Mouse (Mus musculus) hindbrain, postnatal 0 days (tissue): ENCODE measurements at regions not wholly inside any gene's neighbourhood (a gene's known extent, or its start where the extent isn't known, plus 50 kb on each side); places are given as distances from the start of the nearest gene placed in this dataset.

Experiments
- ATAC-seq: fragments of 200-750 bp; cut with Nextera tagmentation; 2 replicates; pipeline ENCODE4 v1.8.0; 2017; ENCODE audit warnings: mild to moderate bottlenecking, moderate TSS enrichment, moderate library complexity
- DNase-seq: peaks from one replicate; pipeline ENCODE4 v3.0.0-alpha.2; 2015; ENCODE audit warnings: low spot score
- H3K27ac ChIP-seq: fragments of 300-500 bp; sonication (generic); 2 replicates; pipeline ENCODE4 v1.5.1; 2014; ENCODE audit warnings: mild to moderate bottlenecking
- H3K27me3 ChIP-seq: fragments of 300-500 bp; sonication (generic); 2 replicates; pipeline ENCODE4 v1.6.1; 2014; ENCODE audit warnings: low read length, mixed read lengths; ENCODE audit not compliant: insufficient read depth
- H3K36me3 ChIP-seq: fragments of 300-500 bp; sonication (generic); 2 replicates; pipeline ENCODE4 v1.6.1; 2014; ENCODE audit warnings: low read length, mixed read lengths; ENCODE audit not compliant: insufficient read depth
- H3K4me1 ChIP-seq: fragments of 300-500 bp; sonication (generic); 2 replicates; pipeline ENCODE4 v1.6.1; 2014; ENCODE audit warnings: antibody characterized with exemption, low read length, mixed read lengths; ENCODE audit not compliant: insufficient read depth
- H3K4me2 ChIP-seq: fragments of 300-500 bp; sonication (generic); 2 replicates; pipeline ENCODE4 v1.6.1; 2014; ENCODE audit warnings: low read depth, mild to moderate bottlenecking, low read length, moderate library complexity, mixed read lengths
- H3K4me3 ChIP-seq: fragments of 300-500 bp; sonication (generic); 2 replicates; pipeline ENCODE4 v1.5.1; 2014; ENCODE audit warnings: low read length
- H3K9ac ChIP-seq: fragments of 300-500 bp; sonication (generic); replicated peaks from 2 replicates; pipeline ENCODE4 v1.6.1; 2014; ENCODE audit warnings: mild to moderate bottlenecking, low read length, moderate library complexity, mixed read lengths
- H3K9me3 ChIP-seq: fragments of 300-500 bp; sonication (generic); 2 replicates; pipeline ENCODE4 v1.6.1; 2016; ENCODE audit warnings: low read length, mixed read lengths
- CTCF ChIP-seq: IDR thresholded peaks from 2 replicates; pipeline ENCODE4 v1.5.1; 2016; ENCODE audit warnings: antibody characterized with exemption, control low read depth, low read depth
- WGBS: fragments of 180-500 bp; shearing (Covaris S2); extraction: QIAGEN DNeasy Blood & Tissue Kit; methylation state at CpG from one replicate; pipeline ENCODE4 v1.1.7; 2014; 5-methylcytosine and 5-hydroxymethylcytosine counted together

GRCm38 (mm10) chr9:41768316-41768715 is 355.8 kb downstream of the Sorl1 start:
- 92% methylated on average over 3 of the region's 3 CpGs for WGBS
- ATAC-seq (no peak), DNase-seq (no peak)
- Histone ChIP-seq H3K36me3 (no peaks in the 10 kb centered on the region), H3K4me2 (no peak overlapping the region), H3K4me3 (no peak overlapping the region), H3K4me1 (no peaks in the 10 kb centered on the region), H3K27me3 (no peaks in the 10 kb centered on the region), H3K27ac (no peak overlapping the region), H3K9ac (no peak overlapping the region), H3K9me3 (no peaks in the 10 kb centered on the region)
- no peak for TF ChIP-seq CTCF

- H3K4me2 ChIP-seq: no peak overlapping the region
- H3K9ac ChIP-seq: no peak overlapping the region
- H3K4me1 ChIP-seq: no peaks in the 10 kb centered on the region
- ATAC-seq (peak; percentile 75; the same call in 1 of the 2 replicates), DNase-seq (peak; percentile 76)
- no peaks in the 10 kb centered on the region for H3K9me3 ChIP-seq
- H3K27me3 ChIP-seq: no peaks in the 10 kb centered on the region
- H3K27ac ChIP-seq: peak overlapping the region; percentile 6; the same call in 1 of the 2 replicates
- no peaks in the 10 kb centered on the region for H3K36me3 ChIP-seq
- H3K4me3 ChIP-seq: no peak overlapping the region
- no peak for TF ChIP-seq CTCF
- WGBS: 7% methylated on average over 4 of the region's 4 CpGs
These were observed 357.6 kb downstream of the Sorl1 start for GRCm38 (mm10) chr9:41766533-41766920.

- Histone ChIP-seq H3K9me3 (no peaks in the 10 kb centered on the region), H3K9ac (no peak overlapping the region), H3K36me3 (no peaks in the 10 kb centered on the region), H3K4me2 (no peak overlapping the region), H3K27ac (peak overlapping the region; percentile 6; the same call in 1 of the 2 replicates), H3K4me1 (no peaks in the 10 kb centered on the region), H3K4me3 (no peak overlapping the region), H3K27me3 (no peaks in the 10 kb centered on the region)
- ATAC-seq: no peak
- 83% methylated on average over 6 of the region's 6 CpGs for whole genome bisulfite sequencing
- no peak for DNase-seq
- TF ChIP-seq CTCF: no peak
These were observed 358.1 kb downstream of the Sorl1 start for GRCm38 (mm10) chr9:41765816-41766532.

- H3K9ac ChIP-seq: no peak overlapping the region
- no peak for DNase-seq
- no peak overlapping the region for H3K27ac ChIP-seq
- H3K36me3 ChIP-seq: no peaks in the 10 kb centered on the region
- 44% methylated on average over 3 of the region's 3 CpGs for WGBS
- no peaks in the 10 kb centered on the region for H3K4me1 ChIP-seq
- no peak overlapping the region for H3K4me2 ChIP-seq
- no peak overlapping the region for H3K4me3 ChIP-seq
- no peaks in the 10 kb centered on the region for H3K27me3 ChIP-seq
- TF ChIP-seq CTCF: no peak
- no peaks in the 10 kb centered on the region for H3K9me3 ChIP-seq
- ATAC-seq: no peak
These were observed 363.0 kb downstream of the Sorl1 start for GRCm38 (mm10) chr9:41761050-41761576.

GRCm38 (mm10) chr9:41754434-41755002 is 369.6 kb downstream of the Sorl1 start:
- Histone ChIP-seq H3K9ac (no peak overlapping the region), H3K27me3 (no peaks in the 10 kb centered on the region), H3K4me2 (no peak overlapping the region), H3K27ac (no peak overlapping the region), H3K4me1 (peaks cover 4% of the 10 kb centered on the region; the same call in 1 of the 2 replicates), H3K36me3 (no peaks in the 10 kb centered on the region), H3K9me3 (no peaks in the 10 kb centered on the region), H3K4me3 (no peak overlapping the region)
- ATAC-seq (peak; percentile 70), DNase-seq (peak; percentile 83)
- 48% methylated on average over 6 of the region's 6 CpGs for WGBS
- TF ChIP-seq CTCF: no peak

GRCm38 (mm10) chr9:41745979-41746647 is 378.0 kb downstream of the Sorl1 start:
- no peaks in the 10 kb centered on the region for H3K4me1 ChIP-seq
- no peak for DNase-seq
- no peaks in the 10 kb centered on the region for H3K27me3 ChIP-seq
- TF ChIP-seq CTCF: no peak
- no peak overlapping the region for H3K4me3 ChIP-seq
- no peak overlapping the region for H3K9ac ChIP-seq
- no peak overlapping the region for H3K27ac ChIP-seq
- H3K36me3 ChIP-seq: no peaks in the 10 kb centered on the region
- WGBS: 89% methylated on average over 5 of the region's 5 CpGs
- H3K9me3 ChIP-seq: no peaks in the 10 kb centered on the region
- no peak overlapping the region for H3K4me2 ChIP-seq
- ATAC-seq: no peak
